ENCODE assay signal across 7 mouse cellular contexts in genomic region chr10:67317931-67318460, GRCm38 (mm10). TPM values are rescaled to one million over a fixed set of nuclear protein-coding genes. Genes with fewer than 3 reads are reported as not detected.
A peak's percentile ranks its signal among the peaks of the same experiment; 100 is the strongest.
DNase-seq lines count a peak whose midpoint lies in the region; ATAC-seq and TF ChIP-seq lines count a peak whose summit lies in the region.

No protein-coding gene starts in this region.

- H3K4me3 ChIP-seq in ES-E14 (ENCODE audit: insufficient read depth in 1 of 2, low read depth in 1 of 2, low read length in 2 of 2, poor library complexity in 1 of 2, severe bottlenecking in 1 of 2), result peak overlapping the region; percentile 52 to 62; a peak in 3 of 4 replicates
- peak overlapping the region; percentile 21; the same call in 1 of the 2 replicates for H3K4me3 ChIP-seq in kidney, adult 2 months (ENCODE audit: insufficient read depth, low read depth, low read length)
- H3K4me3 ChIP-seq in lung, embryonic 14.5 days (ENCODE audit: low read depth, low read length), result peak overlapping the region; percentile 10; the same call in 1 of the 2 replicates

- peaks cover 0 to 3% of the 10 kb centered on the region in 2 experiments; a peak in 2 of 4 replicates for H3K4me1 ChIP-seq in ES-E14 (ENCODE audit: control insufficient read depth in 2 of 2, insufficient read depth in 2 of 2, low read length in 2 of 2, poor library complexity in 1 of 2)
- no peaks in the 10 kb centered on the region for H3K4me1 ChIP-seq in kidney, adult 2 months (ENCODE audit: control insufficient read depth, insufficient read depth, low read length)
- no peaks in the 10 kb centered on the region for H3K4me1 ChIP-seq in lung, embryonic 14.5 days (ENCODE audit: insufficient read depth)

- 5% methylated on average over 20 of the region's 20 CpGs for WGBS in kidney, adult 2 months
- WGBS in lung, embryonic 14.5 days, result 2% methylated on average over 19 of the region's 20 CpGs

- no peaks in the 10 kb centered on the region for H3K27me3 ChIP-seq in kidney, adult 2 months (replicated peaks; ENCODE audit: control insufficient read depth, insufficient read depth, low read length)
- peaks cover 11% of the 10 kb centered on the region; the same call in 1 of the 2 replicates for H3K27me3 ChIP-seq in lung, embryonic 14.5 days (ENCODE audit: insufficient read depth, low read length)

- no peak overlapping the region for H3K27ac ChIP-seq in ES-E14 (ENCODE audit: insufficient read depth, low read depth, low read length, poor library complexity, severe bottlenecking)
- no peak overlapping the region for H3K27ac ChIP-seq in kidney, adult 2 months (ENCODE audit: insufficient read depth, low read depth, low read length)
- H3K27ac ChIP-seq in lung, embryonic 14.5 days (ENCODE audit: low read depth), result no peak overlapping the region

- DNase-seq in ES-E14 (ENCODE audit: low read depth, low spot score), result peak; percentile 40
- DNase-seq in adrenal gland, postnatal 25 days, result peak; percentile 38
- peak; percentile 18 to 32 for DNase-seq in heart, adult 18-20 months
- peak; percentile 58 for DNase-seq in kidney, adult 2 months
- peak; percentile 74 for DNase-seq in lung, embryonic 14.5 days
- DNase-seq in retina, embryonic 14.5 days (ENCODE audit: low spot score), result peak; percentile 54
- no peak for DNase-seq in cerebellum, postnatal 4 days (ENCODE audit: low spot score in 2 of 2)

- no peaks in the 10 kb centered on the region for H3K9me3 ChIP-seq in ES-E14 (ENCODE audit: control insufficient read depth, insufficient read depth, low read depth, low read length)
- no peaks in the 10 kb centered on the region for H3K9me3 ChIP-seq in lung, embryonic 14.5 days (ENCODE audit: low read depth, low read length)

- H3K9ac ChIP-seq in ES-E14 (ENCODE audit: insufficient read depth, low read depth, low read length, poor library complexity, severe bottlenecking), result no peak overlapping the region
- peak overlapping the region; percentile 9; the same call in 1 of the 2 replicates for H3K9ac ChIP-seq in lung, embryonic 14.5 days

- H3K4me2 ChIP-seq in lung, embryonic 14.5 days, result peak overlapping the region; percentile 56

- ATAC-seq in lung, embryonic 14.5 days (ENCODE audit: insufficient read depth), result peak; percentile 54; the same call in 1 of the 2 replicates

- no peak for TF ChIP-seq POLR2A in kidney, adult 2 months (IDR thresholded peaks at IDR 0.05; ENCODE audit: low read depth, low read length)

- in situ Hi-C loops in ES-E14 (cut with MboI; ENCODE audit: low sequenced_read_pairs in 2 of 2, unreplicated experiment in 2 of 2), result loop anchor here in 1 of 2 experiments (10.0 to 25.0 kb wide), 2 partner anchors 217 to 419 kb away; partner anchors contain the start of gene Egr2

- no peaks in the 10 kb centered on the region for H3K36me3 ChIP-seq in ES-E14 (ENCODE audit: control insufficient read depth, insufficient read depth, low read length, poor library complexity, severe bottlenecking)
- no peaks in the 10 kb centered on the region for H3K36me3 ChIP-seq in kidney, adult 2 months (ENCODE audit: control insufficient read depth, insufficient read depth, low read length)
- no peaks in the 10 kb centered on the region for H3K36me3 ChIP-seq in lung, embryonic 14.5 days (ENCODE audit: insufficient read depth)

- no peak for TF ChIP-seq CTCF in kidney, adult 2 months (conservative IDR thresholded peaks at IDR 0.05; ENCODE audit: insufficient read depth, insufficient read length, low read depth, low read length)
- no peak for TF ChIP-seq CTCF in lung, embryonic 14.5 days (IDR thresholded peaks at IDR 0.05; ENCODE audit: low read depth)

TF ChIP-seq in ES-E14, 5 proteins besides CTCF, POLR2A, EP300 and RAD21:
- TF ChIP-seq ZC3H11A (IDR thresholded peaks at IDR 0.05; ENCODE audit: borderline replicate concordance, low read depth, low read length) (no peak), CHD2 (IDR thresholded peaks at IDR 0.05; ENCODE audit: low read depth, low read length) (no peak), ZNF384 (IDR thresholded peaks at IDR 0.05; ENCODE audit: low read depth, low read length) (no peak), HCFC1 (IDR thresholded peaks at IDR 0.05; ENCODE audit: borderline replicate concordance, insufficient read depth, low read length) (no peak)
TF ChIP-seq in ES-E14: peak in this region for 0.

RNA-seq across cellular contexts. Expression of gene Nrbf2, which starts 32.9 kb away (rescaled TPM):
- total RNA-seq in ES-E14 (2012; rRNA removed), result 12.9 and 15.3 TPM in 2 replicates
- 16.0 and 17.1 TPM in 2 replicates for total RNA-seq in adrenal gland, postnatal 25 days (2021)
- 1 to 10 TPM; 6.8 to 6.9 TPM for total RNA-seq in heart, adult 18-20 months (2021)
- polyA plus RNA-seq in kidney, adult 2 months (2012; rRNA removed), result 6.8 and 8.6 TPM in 2 replicates
- 34.8 and 37.0 TPM in 2 replicates for polyA plus RNA-seq in lung, embryonic 14.5 days (2014; fragmentation: Nextera tagmentation; extraction: Ambion mirVana)

Comparison
In these comparisons a context has a peak if more than half of its experiments do, and no peak if none do; other contexts are left out.
1. DNase-seq: peak in ES-E14 (single experiment), adrenal gland, postnatal 25 days (single experiment), heart, adult 18-20 months (2 of 2), kidney, adult 2 months (single experiment), lung, embryonic 14.5 days (single experiment) and retina, embryonic 14.5 days (single experiment); none in cerebellum, postnatal 4 days (0 of 2).
2. Peak in every context shown above with its lines, with median percentiles within 50 percentile points of each other: H3K4me3 ChIP-seq.